In genomic region chr3:84595677-84596234, GRCm38 (mm10) we compare ENCODE assay signal across 10 mouse cellular contexts. TPM values are rescaled to one million over a fixed set of nuclear protein-coding genes. Genes with fewer than 3 reads are reported as not detected.
A peak's percentile ranks its signal among the peaks of the same experiment; 100 is the strongest.
DNase-seq lines count a peak whose midpoint lies in the region; ATAC-seq and TF ChIP-seq lines count a peak whose summit lies in the region.
"Had no signal": no experiment of that assay in that cellular context is flagged by ENCODE, and none has a peak within 500 bp of the region (broad histone marks: within the 10 kb centered on the region; RNA-seq: fewer than 3 reads in every experiment).

No protein-coding gene starts in this region.

- H3K4me1 ChIP-seq in forebrain, embryonic 13.5 days = peaks cover 12% of the 10 kb centered on the region
- H3K4me1 ChIP-seq in limb, embryonic 14.5 days (ENCODE audit: control insufficient read depth, insufficient read depth, low read length) = peaks cover 4% of the 10 kb centered on the region; the same call in 1 of the 2 replicates

- H3K9ac ChIP-seq in forebrain, embryonic 13.5 days = no peak overlapping the region
- H3K9ac ChIP-seq in limb, embryonic 14.5 days (ENCODE audit: low read depth, low read length, severe bottlenecking) = no peak overlapping the region

- TF ChIP-seq CTCF in left cerebral cortex, adult 2 months (IDR thresholded peaks at IDR 0.05) = no peak

- no peak overlapping the region for H3K27ac ChIP-seq in left cerebral cortex, adult 2 months
- H3K27ac ChIP-seq in forebrain, embryonic 13.5 days = no peak overlapping the region
- H3K27ac ChIP-seq in limb, embryonic 14.5 days (replicated peaks; ENCODE audit: low read depth, low read length) = no peak overlapping the region

- no peaks in the 10 kb centered on the region for H3K36me3 ChIP-seq in forebrain, embryonic 13.5 days (ENCODE audit: poor library complexity, severe bottlenecking)
- no peaks in the 10 kb centered on the region for H3K36me3 ChIP-seq in limb, embryonic 14.5 days (ENCODE audit: control insufficient read depth, insufficient read depth, low read length)
- H3K36me3 ChIP-seq: G1E had no signal

- no peaks in the 10 kb centered on the region for H3K9me3 ChIP-seq in forebrain, embryonic 13.5 days (replicated peaks)
- H3K9me3 ChIP-seq in limb, embryonic 14.5 days (ENCODE audit: control insufficient read depth, low read length) = no peaks in the 10 kb centered on the region
- H3K9me3 ChIP-seq: G1E had no signal

- TF ChIP-seq POLR2A in limb, embryonic 14.5 days (IDR thresholded peaks at IDR 0.05; ENCODE audit: borderline replicate concordance, extremely low read depth, insufficient read depth, insufficient read length) = no peak

- peak overlapping the region; percentile 38 for H3K4me3 ChIP-seq in left cerebral cortex, adult 2 months
- H3K4me3 ChIP-seq in forebrain, embryonic 13.5 days = no peak overlapping the region
- peak overlapping the region; percentile 26; the same call in 1 of the 2 replicates for H3K4me3 ChIP-seq in limb, embryonic 14.5 days (replicated peaks; ENCODE audit: low read length)

- WGBS in forebrain, embryonic 13.5 days = 35% methylated on average over 5 of the region's 5 CpGs
- 38% methylated on average over 5 of the region's 5 CpGs for WGBS in limb, embryonic 14.5 days

- intact Hi-C loops in left cerebral cortex, adult 2 months (cut with DNase I) = no loop called here
- intact Hi-C loops in left cerebral cortex, postnatal 14 days (cut with DNase I) = no loop called here

- peaks cover 9% of the 10 kb centered on the region for H3K27me3 ChIP-seq in forebrain, embryonic 13.5 days
- H3K27me3 ChIP-seq in limb, embryonic 14.5 days (ENCODE audit: control insufficient read depth, insufficient read depth, low read length) = no peaks in the 10 kb centered on the region

- ATAC-seq in forebrain, embryonic 13.5 days = peak; percentile 80; the same call in 1 of the 2 replicates
- no peak for ATAC-seq in limb, embryonic 14.5 days (ENCODE audit: low FRiP score, low read depth)
- ATAC-seq in erythroblast, adult 5-6 weeks (replicated peaks; ENCODE audit: low FRiP score, poor library complexity, severe bottlenecking) = no peak

- DNase-seq in left cerebral cortex, adult 2 months (ENCODE audit: extremely low spot score in 1 of 2, low spot score in 2 of 2) = no peak
- DNase-seq in left cerebral cortex, postnatal 14 days (ENCODE audit: low spot score in 2 of 2) = no peak
- no peak for DNase-seq in limb, embryonic 14.5 days (ENCODE audit: low spot score)
- peak; percentile 20 for DNase-seq in retina, embryonic 14.5 days (ENCODE audit: low spot score)
- no peak for DNase-seq in adrenal gland, adult 8-10 months

- H3K4me2 ChIP-seq in forebrain, embryonic 13.5 days = peak overlapping the region; percentile 44; the same call in 1 of the 2 replicates
- H3K4me2 ChIP-seq in limb, embryonic 14.5 days (replicated peaks; ENCODE audit: low read depth, low read length, severe bottlenecking) = peak overlapping the region; percentile 44

RNA-seq across cellular contexts. Expression of gene Tigd4, which starts 2.4 kb away (rescaled TPM):
- total RNA-seq in left cerebral cortex, adult 2 months (2021) = not detected
- not detected for total RNA-seq in left cerebral cortex, postnatal 14 days (2021)
- polyA plus RNA-seq in forebrain, embryonic 13.5 days (2015; fragmentation: Nextera tagmentation; extraction: Ambion mirVana) = not detected in 2 replicates
- polyA plus RNA-seq in limb, embryonic 14.5 days (2012; rRNA removed) = 0.88 and 1.1 TPM in 2 replicates
- polyA plus RNA-seq in limb, embryonic 14.5 days (2014; fragmentation: Nextera tagmentation; extraction: Ambion mirVana) = 1.2 and 1.3 TPM in 2 replicates
- under 1 TPM in 2 of 4 experiments, not detected in 2; 0.06 to 0.18 TPM for total RNA-seq in adrenal gland, adult 8-10 months (2022)
- total RNA-seq in erythroblast, adult 5-6 weeks (2015; ENCODE audit: low replicate concordance) = not detected in 2 replicates
- total RNA-seq in erythroblast, adult 5-6 weeks (2017; ENCODE audit: low replicate concordance) = not detected in 2 replicates
- total RNA-seq: monocyte, adult 5-6 weeks had no signal
- polyA plus RNA-seq: G1E; large intestine, adult 2 months had no signal

RNA-seq across cellular contexts. Expression of gene Arfip1, which starts 13.3 kb away (rescaled TPM):
- total RNA-seq in left cerebral cortex, adult 2 months (2021) = 10 to 100 TPM; 15.3 to 16.0 TPM
- total RNA-seq in left cerebral cortex, postnatal 14 days (2021) = 10 to 100 TPM; 15.5 to 16.3 TPM
- 26.1 and 28.7 TPM in 2 replicates for polyA plus RNA-seq in forebrain, embryonic 13.5 days (2015; fragmentation: Nextera tagmentation; extraction: Ambion mirVana)
- 25.2 and 30.2 TPM in 2 replicates for polyA plus RNA-seq in limb, embryonic 14.5 days (2012; rRNA removed)
- polyA plus RNA-seq in limb, embryonic 14.5 days (2014; fragmentation: Nextera tagmentation; extraction: Ambion mirVana) = 50.0 and 56.9 TPM in 2 replicates
- total RNA-seq in adrenal gland, adult 8-10 months (2022) = 10 to 100 TPM; 47.6 to 58.3 (median 54.6) TPM
- total RNA-seq in erythroblast, adult 5-6 weeks (2015; ENCODE audit: low replicate concordance) = 3.3 and 12.9 TPM in 2 replicates
- 5.4 and 7.4 TPM in 2 replicates for total RNA-seq in erythroblast, adult 5-6 weeks (2017; ENCODE audit: low replicate concordance)
